Mouse (Mus musculus): ENCODE measurements at regions not wholly inside any gene's neighbourhood (a gene's known extent, or its start where the extent isn't known, plus 50 kb on each side); places are given as distances from the start of the nearest gene placed in this dataset.
A peak's percentile ranks its signal among the peaks of the same experiment; 100 is the strongest.

- Histone ChIP-seq H3K36me3 (ENCODE audit: control insufficient read depth, insufficient read depth, low read length) (no peaks in the 10 kb centered on the region), H3K4me2 (replicated peaks; ENCODE audit: low read depth) (no peak overlapping the region), H3K4me1 (replicated peaks; ENCODE audit: control insufficient read depth, insufficient read depth) (no peaks in the 10 kb centered on the region), H3K27me3 (ENCODE audit: control insufficient read depth, insufficient read depth, low read length) (no peaks in the 10 kb centered on the region), H3K9ac (ENCODE audit: low read length) (no peak overlapping the region), H3K27ac (replicated peaks) (no peak overlapping the region), H3K9me3 (ENCODE audit: control insufficient read depth, low read length) (no peaks in the 10 kb centered on the region), H3K4me3 (ENCODE audit: low read depth, low read length) (no peak overlapping the region)
- TF ChIP-seq CTCF (IDR thresholded peaks at IDR 0.05; ENCODE audit: low read depth) (no peak), EP300 (optimal IDR thresholded peaks at IDR 0.05) (no peak)
- DNase-seq (ENCODE audit: low spot score): no peak
- ATAC-seq (ENCODE audit: low FRiP score, low TSS enrichment): no peak
- 91% methylated on average over 3 of the region's 3 CpGs for WGBS
Measured at GRCm38 (mm10) chr6:51110596-51110995, 321.9 kb upstream of the Nfe2l3 start.

GRCm38 (mm10) chr6:51114604-51115333, 317.7 kb upstream of the Nfe2l3 start:
- Histone ChIP-seq H3K27me3 (ENCODE audit: control insufficient read depth, insufficient read depth, low read length) (no peaks in the 10 kb centered on the region), H3K9me3 (ENCODE audit: control insufficient read depth, low read length) (no peaks in the 10 kb centered on the region), H3K4me2 (replicated peaks; ENCODE audit: low read depth) (no peak overlapping the region), H3K36me3 (ENCODE audit: control insufficient read depth, insufficient read depth, low read length) (no peaks in the 10 kb centered on the region), H3K9ac (ENCODE audit: low read length) (no peak overlapping the region), H3K4me3 (ENCODE audit: low read depth, low read length) (no peak overlapping the region), H3K27ac (replicated peaks) (no peak overlapping the region), H3K4me1 (replicated peaks; ENCODE audit: control insufficient read depth, insufficient read depth) (peaks cover 2% of the 10 kb centered on the region; the same call in 1 of the 2 replicates)
- no peak for TF ChIP-seq EP300 (optimal IDR thresholded peaks at IDR 0.05)
- no peak for TF ChIP-seq CTCF (IDR thresholded peaks at IDR 0.05; ENCODE audit: low read depth)
- WGBS: 35% methylated on average over 10 of the region's 10 CpGs
- no peak for DNase-seq (ENCODE audit: low spot score)
- no peak for ATAC-seq (ENCODE audit: low FRiP score, low TSS enrichment)

GRCm38 (mm10) chr6:51118833-51119535, 313.5 kb upstream of the Nfe2l3 start:
- Histone ChIP-seq H3K4me3 (ENCODE audit: low read depth, low read length) (no peak overlapping the region), H3K9me3 (ENCODE audit: control insufficient read depth, low read length) (no peaks in the 10 kb centered on the region), H3K36me3 (ENCODE audit: control insufficient read depth, insufficient read depth, low read length) (no peaks in the 10 kb centered on the region), H3K4me2 (replicated peaks; ENCODE audit: low read depth) (no peak overlapping the region), H3K27ac (replicated peaks) (no peak overlapping the region), H3K4me1 (replicated peaks; ENCODE audit: control insufficient read depth, insufficient read depth) (peaks cover 2% of the 10 kb centered on the region; the same call in 1 of the 2 replicates), H3K9ac (ENCODE audit: low read length) (no peak overlapping the region), H3K27me3 (ENCODE audit: control insufficient read depth, insufficient read depth, low read length) (no peaks in the 10 kb centered on the region)
- no peak for ATAC-seq (ENCODE audit: low FRiP score, low TSS enrichment)
- 62% methylated on average over 9 of the region's 9 CpGs for WGBS
- no peak for TF ChIP-seq EP300 (optimal IDR thresholded peaks at IDR 0.05)
- no peak for TF ChIP-seq CTCF (IDR thresholded peaks at IDR 0.05; ENCODE audit: low read depth)
- no peak for DNase-seq (ENCODE audit: low spot score)

GRCm38 (mm10) chr6:51119691-51120302, 312.7 kb upstream of the Nfe2l3 start:
- DNase-seq (ENCODE audit: low spot score): peak; percentile 60
- Histone ChIP-seq H3K4me3 (ENCODE audit: low read depth, low read length) (no peak overlapping the region), H3K4me1 (replicated peaks; ENCODE audit: control insufficient read depth, insufficient read depth) (peaks cover 2% of the 10 kb centered on the region; the same call in 1 of the 2 replicates), H3K27me3 (ENCODE audit: control insufficient read depth, insufficient read depth, low read length) (no peaks in the 10 kb centered on the region), H3K27ac (replicated peaks) (no peak overlapping the region), H3K9me3 (ENCODE audit: control insufficient read depth, low read length) (no peaks in the 10 kb centered on the region), H3K36me3 (ENCODE audit: control insufficient read depth, insufficient read depth, low read length) (no peaks in the 10 kb centered on the region), H3K9ac (ENCODE audit: low read length) (no peak overlapping the region), H3K4me2 (replicated peaks; ENCODE audit: low read depth) (no peak overlapping the region)
- WGBS: 30% methylated on average over 12 of the region's 12 CpGs
- peak; percentile 64 for TF ChIP-seq EP300 (optimal IDR thresholded peaks at IDR 0.05)
- TF ChIP-seq CTCF (IDR thresholded peaks at IDR 0.05; ENCODE audit: low read depth): no peak
- no peak for ATAC-seq (ENCODE audit: low FRiP score, low TSS enrichment)

GRCm38 (mm10) chr6:51122941-51123340, 309.5 kb upstream of the Nfe2l3 start:
- no peak for TF ChIP-seq CTCF (IDR thresholded peaks at IDR 0.05; ENCODE audit: low read depth)
- no peak for TF ChIP-seq EP300 (optimal IDR thresholded peaks at IDR 0.05)
- DNase-seq (ENCODE audit: low spot score) (no peak), ATAC-seq (ENCODE audit: low FRiP score, low TSS enrichment) (no peak)
- Histone ChIP-seq H3K9me3 (ENCODE audit: control insufficient read depth, low read length) (no peaks in the 10 kb centered on the region), H3K4me3 (ENCODE audit: low read depth, low read length) (no peak overlapping the region), H3K4me2 (replicated peaks; ENCODE audit: low read depth) (no peak overlapping the region), H3K36me3 (ENCODE audit: control insufficient read depth, insufficient read depth, low read length) (no peaks in the 10 kb centered on the region), H3K9ac (ENCODE audit: low read length) (no peak overlapping the region), H3K27me3 (ENCODE audit: control insufficient read depth, insufficient read depth, low read length) (no peaks in the 10 kb centered on the region), H3K4me1 (replicated peaks; ENCODE audit: control insufficient read depth, insufficient read depth) (peaks cover 2% of the 10 kb centered on the region; the same call in 1 of the 2 replicates), H3K27ac (replicated peaks) (no peak overlapping the region)
- WGBS: 50% methylated on average over 5 of the region's 5 CpGs

Measured in stomach, postnatal 0 days (tissue).